Mouse (Mus musculus): ENCODE results near the gene C2cd4a.

DNA sequence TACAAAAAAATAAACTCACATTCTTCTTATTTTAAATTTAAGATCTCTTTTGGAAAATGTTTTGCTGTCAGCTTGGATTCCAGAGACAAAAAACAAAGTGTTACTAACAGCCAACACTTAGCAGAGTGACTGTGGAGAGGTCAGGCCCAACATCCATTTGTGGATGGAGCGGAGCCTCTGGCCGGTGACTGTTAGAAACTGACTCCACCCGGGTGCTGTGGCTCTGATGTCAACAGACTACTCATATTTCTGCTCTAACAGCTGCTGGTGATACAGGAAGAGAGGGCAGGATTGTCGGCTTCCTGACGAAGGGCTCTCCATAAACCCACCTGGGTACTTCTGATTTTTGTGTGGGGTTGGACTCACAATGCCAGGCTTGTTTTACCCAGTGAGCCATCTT lies 9.0 kb downstream of the C2cd4a start:
- TF ChIP-seq CTCF (IDR thresholded peaks at IDR 0.05; ENCODE audit: extremely low read depth, insufficient read depth, insufficient read length, insufficient replicate concordance) (no peak), POLR2A (IDR thresholded peaks at IDR 0.05; ENCODE audit: low read depth, low read length) (no peak)
